Mouse (Mus musculus) hindbrain, embryonic 15.5 days (tissue): Measurements from ENCODE around the gene Rims4. TPM values are rescaled to one million over a fixed set of nuclear protein-coding genes. Genes with fewer than 3 reads are reported as not detected.

ENCODE experiments used
- ATAC-seq: fragments of 200-750 bp; cut with Nextera tagmentation; 2 replicates; pipeline ENCODE4 v1.8.0; 2017; ENCODE audit warnings: low read depth, moderate number of reproducible peaks, moderate TSS enrichment; ENCODE audit not compliant: low FRiP score
- H3K27ac ChIP-seq: fragments of 300-500 bp; sonication (generic); replicated peaks from 2 replicates; pipeline ENCODE4 v1.5.1; 2015; ENCODE audit warnings: mild to moderate bottlenecking, inconsistent platforms
- H3K27me3 ChIP-seq: fragments of 300-500 bp; sonication (generic); 2 replicates; pipeline ENCODE4 v1.6.1; 2015; ENCODE audit warnings: control low read depth, inconsistent platforms
- H3K36me3 ChIP-seq: fragments of 300-500 bp; sonication (generic); 2 replicates; pipeline ENCODE4 v1.6.1; 2015; ENCODE audit warnings: control low read depth, inconsistent platforms
- H3K4me1 ChIP-seq: fragments of 300-500 bp; sonication (generic); replicated peaks from 2 replicates; pipeline ENCODE4 v1.6.1; 2015; ENCODE audit warnings: control low read depth, inconsistent platforms
- H3K4me2 ChIP-seq: fragments of 300-500 bp; sonication (generic); 2 replicates; pipeline ENCODE4 v1.6.1; 2015; ENCODE audit warnings: moderate library complexity, mild to moderate bottlenecking, inconsistent platforms
- H3K4me3 ChIP-seq: fragments of 300-500 bp; sonication (generic); 2 replicates; pipeline ENCODE4 v1.5.1; 2015; ENCODE audit warnings: mild to moderate bottlenecking, inconsistent platforms
- H3K9ac ChIP-seq: fragments of 300-500 bp; sonication (generic); 2 replicates; pipeline ENCODE4 v1.6.1; 2015; ENCODE audit warnings: inconsistent platforms
- H3K9me3 ChIP-seq: fragments of 300-500 bp; sonication (generic); 2 replicates; pipeline ENCODE4 v1.6.1; 2016; ENCODE audit warnings: control low read depth, inconsistent platforms
- WGBS: fragments of 180-500 bp; shearing (Covaris S2); methylation state at CpG from one replicate; pipeline ENCODE4 v1.1.7; 2015; 5-methylcytosine and 5-hydroxymethylcytosine counted together
- polyA plus RNA-seq: library from polyadenylated mRNA; unstranded; fragments of >200 nt; fragmentation: Nextera tagmentation; extraction: Ambion mirVana; gene quantifications from 2 replicates; pipeline ENCODE4 v1.2.1, GENCODE M21; 2015

Rims4 gene
- polyA plus RNA-seq, 1 experiment from 2014 or later = 21.5 TPM

- Histone ChIP-seq H3K9me3 (no peaks in the 10 kb centered on the region), H3K27ac (no peak overlapping the region), H3K9ac (no peak overlapping the region), H3K4me3 (no peak overlapping the region), H3K27me3 (no peaks in the 10 kb centered on the region), H3K4me2 (no peak overlapping the region), H3K4me1 (no peaks in the 10 kb centered on the region), H3K36me3 (no peaks in the 10 kb centered on the region)
- ATAC-seq = no peak
- WGBS = 59% methylated on average over 7 of the region's 7 CpGs
Observed at GRCm38 (mm10) chr2:163928464-163929200, 10.1 kb upstream of the Rims4 start.

DNA sequence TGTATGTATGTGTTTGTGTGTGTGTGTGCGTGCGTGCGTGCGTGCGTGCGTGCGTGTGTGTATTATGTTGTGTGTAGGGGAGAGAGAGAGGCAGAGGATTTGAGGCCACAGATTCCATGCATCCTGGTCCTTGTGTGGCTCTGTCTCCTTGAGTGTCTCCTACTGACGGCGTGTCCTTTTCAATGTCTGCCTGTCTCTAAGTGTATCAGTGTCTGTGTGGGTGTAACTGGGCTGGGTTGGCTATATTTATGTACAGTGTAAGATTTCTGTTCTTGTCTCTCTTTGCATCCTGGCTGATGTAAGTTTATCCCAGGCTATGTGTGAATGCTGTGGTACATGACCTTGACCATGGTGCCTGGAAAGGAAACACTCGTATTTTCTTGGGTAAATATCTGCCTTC lies 6.6 kb upstream of the Rims4 start:
- no peak overlapping the region for H3K4me3 ChIP-seq
- no peak for ATAC-seq
- H3K9ac ChIP-seq = no peak overlapping the region
- H3K27ac ChIP-seq = no peak overlapping the region
- H3K4me1 ChIP-seq = no peaks in the 10 kb centered on the region
- no peaks in the 10 kb centered on the region for H3K36me3 ChIP-seq
- no peaks in the 10 kb centered on the region for H3K9me3 ChIP-seq
- H3K27me3 ChIP-seq = peaks cover 13% of the 10 kb centered on the region; the same call in 1 of the 2 replicates
- H3K4me2 ChIP-seq = no peak overlapping the region
- 90% methylated on average over 10 of the region's 10 CpGs for WGBS

GRCm38 (mm10) chr2:163924531-163924930 lies 6.0 kb upstream of the Rims4 start:
- WGBS = 65% methylated on average over 3 of the region's 3 CpGs

DNA sequence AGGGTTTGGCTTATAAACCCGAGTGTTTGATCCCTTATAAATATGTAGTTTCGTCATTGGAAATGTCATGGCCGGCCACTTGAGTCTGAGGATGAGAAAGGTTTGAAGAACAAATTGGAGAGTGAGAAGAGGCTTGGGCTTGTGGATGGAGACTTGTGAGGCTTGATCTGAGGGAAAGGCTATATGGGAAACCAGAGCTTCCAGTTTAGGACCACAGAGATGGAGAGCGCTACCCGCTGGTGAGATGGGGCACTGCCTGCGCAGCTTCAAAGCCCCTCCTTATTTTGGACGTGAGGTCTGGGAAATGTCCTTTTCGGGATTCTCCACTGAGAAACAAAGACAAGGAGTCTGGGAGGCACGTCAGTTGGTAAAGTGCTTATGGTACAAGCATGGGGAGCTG lies 4.6 kb upstream of the Rims4 start:
- peaks cover 9% of the 10 kb centered on the region for H3K4me1 ChIP-seq
- no peak overlapping the region for H3K4me3 ChIP-seq
- ATAC-seq = no peak
- H3K9me3 ChIP-seq = no peaks in the 10 kb centered on the region
- no peak overlapping the region for H3K9ac ChIP-seq
- peaks cover 20% of the 10 kb centered on the region for H3K27me3 ChIP-seq
- no peak overlapping the region for H3K4me2 ChIP-seq
- WGBS = 60% methylated on average over 9 of the region's 9 CpGs
- H3K36me3 ChIP-seq = no peaks in the 10 kb centered on the region
- no peak overlapping the region for H3K27ac ChIP-seq

More at GRCm38 (mm10) chr2:163924531-163924930, 6.0 kb upstream of the Rims4 start:
- no peaks in the 10 kb centered on the region for H3K36me3 ChIP-seq
- H3K27me3 ChIP-seq = peaks cover 16% of the 10 kb centered on the region
- H3K4me2 ChIP-seq = no peak overlapping the region
- H3K9me3 ChIP-seq = no peaks in the 10 kb centered on the region
- no peak overlapping the region for H3K27ac ChIP-seq
- no peak overlapping the region for H3K4me3 ChIP-seq
- peaks cover 2% of the 10 kb centered on the region for H3K4me1 ChIP-seq
- no peak for ATAC-seq
- H3K9ac ChIP-seq = no peak overlapping the region

DNA sequence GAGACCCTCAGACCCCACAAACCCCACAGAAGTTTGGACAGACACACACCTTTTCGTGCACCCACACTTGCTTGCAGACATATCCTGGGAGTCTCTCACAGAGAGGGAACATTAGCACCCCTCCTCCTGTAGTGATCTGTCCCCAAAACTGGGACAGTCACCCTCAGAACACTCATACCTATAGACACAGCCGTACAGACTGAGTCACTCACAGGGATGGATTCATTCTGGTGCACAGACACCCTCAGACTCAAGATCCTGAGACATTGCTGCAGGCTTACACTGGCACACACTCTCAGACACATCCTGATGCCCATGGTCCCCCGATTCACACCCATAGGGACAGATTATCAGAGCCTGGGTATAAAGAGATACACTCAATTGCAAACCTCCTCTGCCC lies 1.1 kb upstream of the Rims4 start:
- H3K4me1 ChIP-seq = peaks cover 41% of the 10 kb centered on the region
- no peak overlapping the region for H3K9ac ChIP-seq
- no peaks in the 10 kb centered on the region for H3K9me3 ChIP-seq
- H3K4me3 ChIP-seq = peak overlapping the region; percentile 69
- peak overlapping the region; percentile 87 for H3K4me2 ChIP-seq
- no peak for ATAC-seq
- H3K36me3 ChIP-seq = no peaks in the 10 kb centered on the region
- WGBS = 74% methylated on average over 3 of the region's 3 CpGs
- H3K27me3 ChIP-seq = peaks cover 22% of the 10 kb centered on the region
- no peak overlapping the region; the same call in 1 of the 2 replicates for H3K27ac ChIP-seq

DNA sequence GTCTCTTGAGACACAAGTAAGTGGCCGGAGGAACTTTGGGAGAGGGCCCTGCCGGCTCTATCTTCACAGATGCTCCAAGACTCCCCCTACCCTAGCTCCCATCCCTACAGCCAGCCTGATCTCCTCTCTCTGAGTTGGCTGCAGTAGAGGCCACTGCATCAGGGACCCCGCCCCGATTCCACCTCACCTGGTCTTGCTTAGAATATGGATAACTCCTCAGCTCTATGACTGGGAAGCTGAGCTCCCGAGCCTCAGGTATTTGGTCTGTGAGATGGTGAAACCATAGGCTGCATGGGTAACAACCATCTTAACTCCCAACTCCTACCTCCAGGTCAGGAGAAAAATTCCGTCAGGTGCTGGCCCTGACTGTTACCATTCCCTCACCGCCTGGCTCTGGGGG lies 1.8 kb downstream of the Rims4 start:
- no peak for ATAC-seq
- Histone ChIP-seq H3K27ac (no peak overlapping the region), H3K4me1 (peaks cover 64% of the 10 kb centered on the region), H3K9me3 (no peaks in the 10 kb centered on the region), H3K4me2 (peak overlapping the region; percentile 87), H3K36me3 (no peaks in the 10 kb centered on the region), H3K27me3 (peaks cover 21% of the 10 kb centered on the region), H3K9ac (no peak overlapping the region), H3K4me3 (peak overlapping the region; percentile 69)
- WGBS = 82% methylated on average over 7 of the region's 7 CpGs

GRCm38 (mm10) chr2:163915294-163915791 lies 3.1 kb downstream of the Rims4 start:
- H3K4me2 ChIP-seq = peak overlapping the region; percentile 87
- no peak overlapping the region; the same call in 1 of the 2 replicates for H3K9ac ChIP-seq
- no peaks in the 10 kb centered on the region for H3K36me3 ChIP-seq
- peaks cover 64% of the 10 kb centered on the region for H3K4me1 ChIP-seq
- no peaks in the 10 kb centered on the region for H3K9me3 ChIP-seq
- H3K4me3 ChIP-seq = no peak overlapping the region
- WGBS = 66% methylated on average over 9 of the region's 9 CpGs
- H3K27ac ChIP-seq = no peak overlapping the region
- peaks cover 11% of the 10 kb centered on the region for H3K27me3 ChIP-seq
- no peak for ATAC-seq

DNA sequence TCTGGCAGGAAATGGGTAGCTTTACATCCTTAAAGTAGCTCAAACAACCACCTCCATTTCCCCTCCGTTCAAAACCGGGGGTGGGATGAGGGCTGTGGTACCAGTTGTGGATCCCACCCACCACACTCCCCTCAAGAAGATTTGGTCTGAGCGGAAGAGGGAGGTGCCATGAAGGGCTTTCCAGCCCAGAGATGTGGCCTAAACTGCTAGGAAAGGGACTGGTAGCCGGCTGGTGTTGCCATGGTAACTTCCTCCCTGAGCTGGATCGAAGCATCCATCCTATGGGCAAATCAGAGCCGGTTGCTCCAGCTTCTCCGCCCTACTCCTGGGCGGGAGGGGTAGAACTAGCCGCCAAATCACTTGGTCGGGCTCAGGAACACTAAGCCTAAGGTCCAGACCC lies 4.4 kb downstream of the Rims4 start:
- Histone ChIP-seq H3K9me3 (no peaks in the 10 kb centered on the region), H3K4me1 (peaks cover 57% of the 10 kb centered on the region), H3K27me3 (peaks cover 3% of the 10 kb centered on the region; the same call in 1 of the 2 replicates), H3K4me3 (peak overlapping the region; percentile 13), H3K36me3 (no peaks in the 10 kb centered on the region), H3K4me2 (peak overlapping the region; percentile 87), H3K9ac (no peak overlapping the region), H3K27ac (peak overlapping the region; percentile 81)
- WGBS = 7% methylated on average over 10 of the region's 10 CpGs
- ATAC-seq = peak; percentile 82

DNA sequence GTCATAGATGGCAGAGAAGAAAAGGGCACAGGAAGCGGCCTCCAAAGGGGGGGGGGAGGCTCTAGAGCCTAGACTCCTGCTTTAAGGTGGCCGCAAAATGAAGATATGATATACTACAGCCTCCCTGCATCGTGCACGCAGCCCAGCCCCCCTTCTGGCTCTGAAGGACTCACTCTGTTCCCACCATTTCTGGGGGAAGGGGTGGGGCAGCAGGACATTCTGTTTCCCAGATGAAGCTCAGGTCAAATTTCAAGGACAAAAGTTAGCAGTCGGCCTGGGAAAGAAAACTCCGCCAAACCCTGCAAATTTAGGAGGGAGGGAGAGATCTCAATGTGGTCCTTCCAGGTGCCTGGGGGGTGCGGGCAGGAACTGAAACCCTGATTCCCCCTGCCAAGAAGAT lies 4.8 kb downstream of the Rims4 start:
- WGBS = 42% methylated on average over 7 of the region's 7 CpGs
- peak overlapping the region; percentile 87 for H3K4me2 ChIP-seq
- peak overlapping the region; percentile 13 for H3K4me3 ChIP-seq
- H3K9ac ChIP-seq = no peak overlapping the region
- no peaks in the 10 kb centered on the region for H3K36me3 ChIP-seq
- no peak; the same call in 1 of the 2 replicates for ATAC-seq
- peaks cover 2% of the 10 kb centered on the region; the same call in 1 of the 2 replicates for H3K27me3 ChIP-seq
- peaks cover 55% of the 10 kb centered on the region for H3K4me1 ChIP-seq
- H3K9me3 ChIP-seq = no peaks in the 10 kb centered on the region
- peak overlapping the region; percentile 81 for H3K27ac ChIP-seq

DNA sequence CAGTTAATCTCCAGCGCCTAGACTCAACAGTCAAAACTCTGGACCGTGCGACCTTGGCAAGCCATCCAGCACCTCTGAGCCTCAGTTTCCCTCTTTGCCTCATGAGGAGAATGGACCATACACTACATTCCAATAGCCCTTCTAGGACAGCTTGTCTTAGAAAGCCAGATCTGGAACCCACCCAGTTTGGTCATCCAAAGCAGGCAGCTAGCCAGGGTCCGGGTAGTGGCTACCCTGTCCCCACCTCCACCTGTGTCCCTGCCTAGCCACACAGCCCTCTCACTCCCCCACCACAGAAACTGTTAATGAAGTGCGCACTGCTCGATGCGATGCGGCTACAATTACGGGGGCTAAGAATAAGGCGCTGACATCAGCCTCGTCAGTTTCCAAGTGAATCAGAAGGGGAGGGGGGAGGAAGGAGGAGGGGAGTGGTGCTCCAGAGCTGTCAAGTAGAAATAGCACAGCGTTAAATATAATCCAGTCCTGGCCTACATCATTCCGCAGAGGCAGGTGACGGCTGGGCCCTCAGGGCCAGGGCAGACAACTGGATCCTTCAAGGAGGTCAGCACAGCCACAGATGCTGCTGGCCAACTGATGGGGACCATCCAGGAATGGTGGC lies 6.5 kb downstream of the Rims4 start:
- Histone ChIP-seq H3K27me3 (no peaks in the 10 kb centered on the region), H3K36me3 (no peaks in the 10 kb centered on the region), H3K9ac (no peak overlapping the region), H3K4me3 (no peak overlapping the region), H3K9me3 (no peaks in the 10 kb centered on the region), H3K27ac (no peak overlapping the region), H3K4me2 (no peak overlapping the region), H3K4me1 (peaks cover 45% of the 10 kb centered on the region)
- ATAC-seq = no peak; the same call in 1 of the 2 replicates
- WGBS = 67% methylated on average over 14 of the region's 14 CpGs

- Histone ChIP-seq H3K4me3 (no peak overlapping the region), H3K36me3 (no peaks in the 10 kb centered on the region), H3K9me3 (no peaks in the 10 kb centered on the region), H3K4me1 (peaks cover 23% of the 10 kb centered on the region), H3K27me3 (no peaks in the 10 kb centered on the region), H3K27ac (no peak overlapping the region), H3K9ac (no peak overlapping the region), H3K4me2 (no peak overlapping the region)
- no peak for ATAC-seq
- WGBS = 87% methylated on average over 7 of the region's 7 CpGs
Observed at GRCm38 (mm10) chr2:163909604-163910003, 8.9 kb downstream of the Rims4 start.

GRCm38 (mm10) chr2:163907131-163907530 lies 11.4 kb downstream of the Rims4 start:
- Histone ChIP-seq H3K4me3 (no peak overlapping the region), H3K9me3 (no peaks in the 10 kb centered on the region), H3K27ac (no peak overlapping the region), H3K27me3 (no peaks in the 10 kb centered on the region), H3K4me2 (no peak overlapping the region), H3K4me1 (peaks cover 16% of the 10 kb centered on the region), H3K36me3 (no peaks in the 10 kb centered on the region), H3K9ac (no peak overlapping the region)
- WGBS = 61% methylated on average over 5 of the region's 5 CpGs
- no peak for ATAC-seq
